Mouse (Mus musculus): Measurements from ENCODE around the gene Fras1. TPM values are rescaled to one million over a fixed set of nuclear protein-coding genes. Genes with fewer than 3 reads are reported as not detected.

Fras1 gene
- total and polyA plus RNA-seq, 2 experiments from 2014 or later: 4.0 to 43.0 TPM

- Histone ChIP-seq H3K4me3 (ENCODE audit: low read depth, low read length) (no peak overlapping the region), H3K36me3 (replicated peaks; ENCODE audit: control insufficient read depth, insufficient read depth, low read length) (no peaks in the 10 kb centered on the region), H3K9ac (replicated peaks; ENCODE audit: low read depth, low read length) (no peak overlapping the region), H3K4me1 (ENCODE audit: control insufficient read depth, insufficient read depth) (no peaks in the 10 kb centered on the region), H3K9me3 (replicated peaks; ENCODE audit: control insufficient read depth, low read length) (no peaks in the 10 kb centered on the region), H3K27ac (ENCODE audit: low read depth) (no peak overlapping the region), H3K27me3 (ENCODE audit: control insufficient read depth, insufficient read depth, low read length) (no peaks in the 10 kb centered on the region), H3K4me2 (ENCODE audit: low read depth, low read length) (no peak overlapping the region)
- no peak for TF ChIP-seq CTCF (IDR thresholded peaks at IDR 0.05; ENCODE audit: low read depth)
- TF ChIP-seq EP300 (IDR thresholded peaks at IDR 0.05; ENCODE audit: low read depth): no peak
- WGBS: 81% methylated on average over 7 of the region's 7 CpGs
- no peak for ATAC-seq (ENCODE audit: insufficient read depth, low read depth)
- DNase-seq (ENCODE audit: low spot score): no peak
Measured at GRCm38 (mm10) chr5:96528296-96528695, 154.5 kb downstream of the Fras1 start.

DNA sequence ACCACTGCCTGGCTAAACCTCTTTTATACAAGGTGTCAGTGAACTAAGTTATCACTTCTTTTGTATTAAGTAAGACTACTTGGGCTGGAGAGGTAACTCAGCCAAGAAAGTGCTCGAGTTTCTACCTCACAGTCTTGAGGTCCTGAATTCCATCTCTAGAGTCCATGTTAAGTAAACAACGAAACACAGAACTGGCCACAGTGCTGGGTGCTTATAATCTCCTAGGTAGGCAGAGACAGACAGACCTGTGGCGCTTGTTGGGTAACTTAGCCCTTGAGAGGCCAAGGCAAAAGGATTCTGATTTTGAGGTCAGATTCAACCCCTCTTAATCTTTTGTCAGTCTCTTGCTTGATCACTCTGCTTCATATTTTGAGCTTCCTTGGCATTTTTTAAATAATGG lies 156.8 kb downstream of the Fras1 start:
- Histone ChIP-seq H3K9ac (replicated peaks; ENCODE audit: low read depth, low read length) (no peak overlapping the region), H3K27ac (ENCODE audit: low read depth) (no peak overlapping the region), H3K4me3 (ENCODE audit: low read depth, low read length) (no peak overlapping the region), H3K36me3 (replicated peaks; ENCODE audit: control insufficient read depth, insufficient read depth, low read length) (no peaks in the 10 kb centered on the region), H3K27me3 (ENCODE audit: control insufficient read depth, insufficient read depth, low read length) (no peaks in the 10 kb centered on the region), H3K9me3 (replicated peaks; ENCODE audit: control insufficient read depth, low read length) (no peaks in the 10 kb centered on the region), H3K4me1 (ENCODE audit: control insufficient read depth, insufficient read depth) (no peaks in the 10 kb centered on the region), H3K4me2 (ENCODE audit: low read depth, low read length) (no peak overlapping the region)
- WGBS: 85% methylated on average over 3 of the region's 3 CpGs
- DNase-seq (ENCODE audit: low spot score) (no peak), ATAC-seq (ENCODE audit: insufficient read depth, low read depth) (no peak)
- no peak for TF ChIP-seq EP300 (IDR thresholded peaks at IDR 0.05; ENCODE audit: low read depth)
- TF ChIP-seq CTCF (IDR thresholded peaks at IDR 0.05; ENCODE audit: low read depth): no peak

DNA sequence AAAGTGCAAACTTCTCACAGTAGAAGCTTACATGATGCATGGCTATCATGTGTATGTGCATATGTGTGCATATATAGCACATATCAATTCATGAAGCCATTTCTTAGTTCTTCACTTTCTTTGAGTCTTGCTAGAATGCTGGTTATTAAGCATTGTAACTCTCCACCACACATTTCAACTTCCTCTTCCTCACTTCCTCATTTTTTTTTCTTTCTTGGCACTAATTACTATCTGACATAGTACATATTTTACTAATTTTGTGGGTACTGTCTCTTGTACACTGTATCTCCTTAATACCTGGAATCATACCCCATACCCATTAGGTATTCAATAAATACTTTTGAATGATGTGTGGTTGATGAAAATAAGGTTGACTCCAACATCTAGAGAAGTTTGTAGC lies 158.2 kb downstream of the Fras1 start:
- Histone ChIP-seq H3K9me3 (replicated peaks; ENCODE audit: control insufficient read depth, low read length) (no peaks in the 10 kb centered on the region), H3K4me2 (ENCODE audit: low read depth, low read length) (no peak overlapping the region), H3K27me3 (ENCODE audit: control insufficient read depth, insufficient read depth, low read length) (no peaks in the 10 kb centered on the region), H3K4me1 (ENCODE audit: control insufficient read depth, insufficient read depth) (no peaks in the 10 kb centered on the region), H3K27ac (ENCODE audit: low read depth) (no peak overlapping the region), H3K9ac (replicated peaks; ENCODE audit: low read depth, low read length) (no peak overlapping the region), H3K36me3 (replicated peaks; ENCODE audit: control insufficient read depth, insufficient read depth, low read length) (no peaks in the 10 kb centered on the region), H3K4me3 (ENCODE audit: low read depth, low read length) (no peak overlapping the region)
- no peak for TF ChIP-seq CTCF (IDR thresholded peaks at IDR 0.05; ENCODE audit: low read depth)
- DNase-seq (ENCODE audit: low spot score) (no peak), ATAC-seq (ENCODE audit: insufficient read depth, low read depth) (no peak)

GRCm38 (mm10) chr5:96536527-96536926 lies 162.8 kb downstream of the Fras1 start:
- Histone ChIP-seq H3K36me3 (replicated peaks; ENCODE audit: control insufficient read depth, insufficient read depth, low read length) (no peaks in the 10 kb centered on the region), H3K4me3 (ENCODE audit: low read depth, low read length) (no peak overlapping the region), H3K9ac (replicated peaks; ENCODE audit: low read depth, low read length) (no peak overlapping the region), H3K27me3 (ENCODE audit: control insufficient read depth, insufficient read depth, low read length) (no peaks in the 10 kb centered on the region), H3K9me3 (replicated peaks; ENCODE audit: control insufficient read depth, low read length) (no peaks in the 10 kb centered on the region), H3K27ac (ENCODE audit: low read depth) (no peak overlapping the region), H3K4me2 (ENCODE audit: low read depth, low read length) (no peak overlapping the region), H3K4me1 (ENCODE audit: control insufficient read depth, insufficient read depth) (no peaks in the 10 kb centered on the region)
- DNase-seq (ENCODE audit: low spot score) (no peak), ATAC-seq (ENCODE audit: insufficient read depth, low read depth) (no peak)
- TF ChIP-seq CTCF (IDR thresholded peaks at IDR 0.05; ENCODE audit: low read depth): no peak
- TF ChIP-seq EP300 (IDR thresholded peaks at IDR 0.05; ENCODE audit: low read depth): no peak
- WGBS: 83% methylated on average over 3 of the region's 3 CpGs

GRCm38 (mm10) chr5:96536937-96537336 lies 163.2 kb downstream of the Fras1 start:
- H3K9me3 ChIP-seq (replicated peaks; ENCODE audit: control insufficient read depth, low read length): no peaks in the 10 kb centered on the region
- H3K27me3 ChIP-seq (ENCODE audit: control insufficient read depth, insufficient read depth, low read length): no peaks in the 10 kb centered on the region
- H3K4me1 ChIP-seq (ENCODE audit: control insufficient read depth, insufficient read depth): no peaks in the 10 kb centered on the region
- no peak for ATAC-seq (ENCODE audit: insufficient read depth, low read depth)
- WGBS: 88% methylated on average over 7 of the region's 7 CpGs
- DNase-seq (ENCODE audit: low spot score): no peak
- no peak overlapping the region for H3K4me3 ChIP-seq (ENCODE audit: low read depth, low read length)
- H3K9ac ChIP-seq (replicated peaks; ENCODE audit: low read depth, low read length): no peak overlapping the region
- H3K36me3 ChIP-seq (replicated peaks; ENCODE audit: control insufficient read depth, insufficient read depth, low read length): no peaks in the 10 kb centered on the region
- H3K27ac ChIP-seq (ENCODE audit: low read depth): no peak overlapping the region
- TF ChIP-seq EP300 (IDR thresholded peaks at IDR 0.05; ENCODE audit: low read depth) (no peak), CTCF (IDR thresholded peaks at IDR 0.05; ENCODE audit: low read depth) (no peak)
- H3K4me2 ChIP-seq (ENCODE audit: low read depth, low read length): no peak overlapping the region

- Histone ChIP-seq H3K9ac (replicated peaks; ENCODE audit: low read depth, low read length) (no peak overlapping the region), H3K36me3 (replicated peaks; ENCODE audit: control insufficient read depth, insufficient read depth, low read length) (no peaks in the 10 kb centered on the region), H3K27me3 (ENCODE audit: control insufficient read depth, insufficient read depth, low read length) (no peaks in the 10 kb centered on the region), H3K27ac (ENCODE audit: low read depth) (no peak overlapping the region), H3K9me3 (replicated peaks; ENCODE audit: control insufficient read depth, low read length) (no peaks in the 10 kb centered on the region), H3K4me1 (ENCODE audit: control insufficient read depth, insufficient read depth) (no peaks in the 10 kb centered on the region), H3K4me3 (ENCODE audit: low read depth, low read length) (no peak overlapping the region), H3K4me2 (ENCODE audit: low read depth, low read length) (no peak overlapping the region)
- DNase-seq (ENCODE audit: low spot score) (no peak), ATAC-seq (ENCODE audit: insufficient read depth, low read depth) (no peak)
- WGBS: 85% methylated on average over 4 of the region's 4 CpGs
- TF ChIP-seq CTCF (IDR thresholded peaks at IDR 0.05; ENCODE audit: low read depth) (no peak), EP300 (IDR thresholded peaks at IDR 0.05; ENCODE audit: low read depth) (no peak)
Measured at GRCm38 (mm10) chr5:96544112-96544511, 170.4 kb downstream of the Fras1 start.

Measured in heart, postnatal 0 days (tissue).